Mouse (Mus musculus) Patski (cell line): ENCODE measurements around the gene Rasgef1b. TPM values are rescaled to one million over a fixed set of nuclear protein-coding genes. Genes with fewer than 3 reads are reported as not detected.
A peak's percentile ranks its signal among the peaks of the same experiment; 100 is the strongest.

Experiments used
- ATAC-seq: fragments of 100-300 bp; one replicate; pipeline ENCODE4 v1.8.0; 2021
- CTCF ChIA-PET: fragments of 350-600 bp; sonication (Branson Sonifier 250); formaldehyde crosslinking; loops from one replicate; lab custom pipeline; 2022; ENCODE audit warnings: inconsistent platforms; lab: Charles Lee
- POLR2A ChIA-PET: fragments of 350-600 bp; sonication (Branson Sonifier 250); formaldehyde crosslinking; loops from one replicate; lab custom pipeline; 2022; ENCODE audit warnings: antibody characterized with exemption, inconsistent platforms; lab: Charles Lee
- DNase-seq: peaks from one replicate; pipeline ENCODE4 v3.0.0-alpha.2; 2011; ENCODE audit warnings: low read depth, low spot score
- H3K27me3 ChIP-seq: fragments of 371-371 bp; one replicate; pipeline ENCODE4 v1.5.1; 2021
- CTCF ChIP-seq: fragments of 100-300 bp; IDR thresholded peaks from one replicate; pipeline ENCODE4 v1.5.1; 2021
- in situ Hi-C: fragments of 300-500 bp; cut with MboI; formaldehyde crosslinking; loops from 3 replicates; pipeline ENCODE4 v1.11.1; 2018; ENCODE audit warnings: low pct_unique_long_range_greater_than_20kb, mixed read lengths
- polyA plus RNA-seq: library from polyadenylated mRNA; unstranded; gene quantifications from one replicate; pipeline ENCODE4 v1.2.3, GENCODE M21; 2021

Rasgef1b gene
- polyA plus RNA-seq, 1 experiment from 2014 or later: 1.3 TPM

DNA sequence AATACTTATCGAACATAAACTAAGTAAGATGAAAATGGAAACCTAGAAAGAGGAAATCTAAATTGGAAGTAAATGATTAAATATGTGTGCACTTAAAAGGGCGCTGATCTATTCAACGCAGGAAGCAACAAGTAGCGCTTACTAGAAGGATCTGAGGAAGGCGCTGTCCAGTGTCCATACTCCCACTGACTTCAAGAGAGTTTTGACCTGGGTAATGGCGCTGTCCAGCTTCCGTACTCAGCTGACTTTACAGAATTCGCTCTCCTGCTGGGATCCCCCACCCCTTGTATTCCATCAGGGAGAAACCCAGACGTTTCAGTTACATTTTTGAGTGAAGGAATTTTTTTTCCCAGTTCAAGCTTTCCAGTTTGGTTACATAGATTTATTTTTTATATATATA is 144.6 kb downstream of the Rasgef1b start:
- H3K27me3 ChIP-seq: peaks cover 17% of the 10 kb centered on the region
- in situ Hi-C loops: loop anchor here (5.0 to 25.0 kb wide), 2 partner anchors 382 to 1247 kb away; partner anchors contain the start of gene Cfap299
- DNase-seq (no peak), ATAC-seq (no peak)
- no peak for TF ChIP-seq CTCF
- ChIA-PET POLR2A (no interaction called here), CTCF (interaction anchor here (0.8 kb wide), 1 partner anchor 115 kb away, joined by 3 read pairs; no protein-coding TSS in a partner anchor)

DNA sequence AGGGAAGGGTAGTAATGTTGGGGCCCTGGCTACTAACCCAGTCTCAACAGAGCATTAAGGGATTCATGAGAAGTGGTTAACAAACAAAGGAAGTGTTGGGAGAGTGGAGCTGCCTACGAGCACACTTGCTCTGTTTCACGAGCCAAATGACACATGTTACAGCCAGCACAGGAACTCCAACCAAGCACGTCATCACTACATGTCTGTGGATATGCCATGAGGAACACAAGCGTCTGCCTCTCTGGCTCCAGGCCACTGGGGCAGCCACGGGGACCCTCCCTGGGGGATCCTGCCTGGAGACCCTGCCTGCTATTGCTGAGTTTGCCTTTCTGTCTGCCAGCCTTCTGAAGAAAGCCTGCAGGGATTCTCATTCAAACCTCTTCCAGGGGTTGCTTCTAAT is 146.8 kb downstream of the Rasgef1b start:
- ChIA-PET POLR2A (no interaction called here), CTCF (interaction anchor here (1.5 kb wide), 1 partner anchor 380 kb away, joined by 3 read pairs; no protein-coding TSS in a partner anchor)
- DNase-seq (no peak), ATAC-seq (no peak)
- H3K27me3 ChIP-seq: peaks cover 14% of the 10 kb centered on the region
- in situ Hi-C loops: loop anchor here (5.0 to 25.0 kb wide), 2 partner anchors 380 to 1245 kb away; partner anchors contain the start of gene Cfap299
- no peak for TF ChIP-seq CTCF

DNA sequence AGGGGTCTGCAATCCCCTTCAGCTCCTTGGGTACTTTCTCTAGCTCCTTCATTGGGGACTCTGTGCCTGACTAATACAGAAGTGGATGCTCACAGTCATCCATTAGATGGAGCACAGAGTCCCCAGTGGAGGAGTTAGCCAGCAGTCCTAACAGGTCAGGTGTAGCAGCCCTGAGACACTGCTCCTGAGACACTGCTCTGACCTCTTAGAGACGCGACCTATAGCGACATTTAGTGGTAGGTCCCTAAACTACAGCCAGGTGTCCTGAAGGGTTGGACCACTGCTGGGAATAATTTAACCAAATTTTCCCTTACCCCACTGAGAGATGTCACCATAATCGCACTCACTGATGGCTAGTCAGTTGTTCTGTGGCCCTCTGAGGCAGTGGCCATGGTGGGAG is 150.2 kb downstream of the Rasgef1b start:
- TF ChIP-seq CTCF: peak; percentile 80
- POLR2A ChIA-PET: no interaction called here
- no peak for DNase-seq
- peaks cover 11% of the 10 kb centered on the region for H3K27me3 ChIP-seq
- in situ Hi-C loops: loop anchor here (25.0 kb wide), 1 partner anchor 1241 kb away; the partner anchor contains the start of gene Cfap299
- CTCF ChIA-PET: interaction anchor here (0.6 to 2.9 kb wide), 7 partner anchors 15 to 379 kb away, joined by 3 to 14 read pairs (median 6); no protein-coding TSS in a partner anchor
- ATAC-seq: peak; percentile 54

DNA sequence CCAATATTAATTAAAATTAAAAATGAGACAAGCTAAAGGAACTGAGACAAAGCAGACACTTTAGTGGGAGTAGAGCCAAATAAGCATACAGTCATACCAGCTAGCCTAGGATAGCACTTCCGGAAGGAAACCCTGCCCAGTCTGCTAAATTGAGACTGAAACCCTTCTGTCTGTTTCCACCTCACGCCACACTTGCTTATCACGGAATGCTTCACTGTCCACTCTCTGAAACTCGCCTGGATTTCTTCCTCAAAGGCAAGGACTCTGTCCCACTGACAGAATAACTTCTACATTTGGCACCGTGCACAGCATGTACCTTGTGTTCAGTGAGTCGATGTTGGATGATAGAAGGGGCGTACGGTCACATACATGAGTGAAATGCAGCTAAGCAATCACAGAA is 153.0 kb downstream of the Rasgef1b start:
- no peak for ATAC-seq
- POLR2A ChIA-PET: no interaction called here
- no peak for DNase-seq
- TF ChIP-seq CTCF: no peak
- peaks cover 4% of the 10 kb centered on the region for H3K27me3 ChIP-seq
- CTCF ChIA-PET: interaction anchor here (1.2 to 1.6 kb wide), 3 partner anchors 324 to 372 kb away, joined by 4 to 6 read pairs (median 4); no protein-coding TSS in a partner anchor
- in situ Hi-C loops: loop anchor here (25.0 kb wide), 1 partner anchor 1239 kb away; the partner anchor contains the start of gene Cfap299

DNA sequence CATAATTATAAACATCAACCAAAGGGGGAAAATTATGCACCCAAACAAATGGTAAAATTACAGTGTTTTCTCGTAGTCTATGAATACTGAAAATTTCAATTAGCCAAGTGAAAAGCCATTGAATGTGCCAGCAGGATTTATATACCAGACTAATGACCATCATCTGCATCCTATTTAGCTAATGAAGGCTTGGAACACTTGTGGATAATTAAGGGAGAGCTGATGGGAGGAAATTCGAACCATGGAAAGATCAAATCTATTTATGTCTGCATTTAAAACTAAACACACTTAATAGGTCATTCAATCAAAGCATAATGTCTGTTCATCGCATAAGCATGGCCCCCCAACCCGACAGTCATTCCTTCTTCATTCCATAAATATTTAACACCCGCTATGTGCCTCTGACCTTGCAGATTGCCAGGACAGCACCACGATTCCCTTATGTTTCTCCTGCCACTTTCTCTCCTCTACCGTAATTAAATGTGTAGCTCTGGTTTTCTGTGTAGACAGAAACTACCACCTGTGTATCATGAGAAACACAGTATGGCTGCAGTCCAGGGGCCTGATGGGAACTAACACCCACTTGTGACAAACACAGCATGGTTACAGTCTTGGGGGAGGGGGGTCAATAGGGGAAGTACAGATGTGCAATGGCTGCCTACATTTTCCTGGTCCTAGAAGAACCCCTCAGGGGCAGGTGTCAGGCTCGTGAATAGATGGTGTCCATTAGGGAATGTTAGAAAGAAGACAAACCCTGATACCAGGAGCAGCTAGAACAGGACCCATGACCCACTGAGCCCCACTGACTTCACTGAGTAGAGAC is 164.2 kb downstream of the Rasgef1b start:
- DNase-seq (no peak), ATAC-seq (no peak)
- no peaks in the 10 kb centered on the region for H3K27me3 ChIP-seq
- CTCF ChIA-PET: interaction anchor here (0.9 kb wide), 1 partner anchor 14 kb away, joined by 3 read pairs; no protein-coding TSS in a partner anchor
- POLR2A ChIA-PET: interaction anchor here (0.6 kb wide), 1 partner anchor 205 kb away, joined by 3 read pairs; no protein-coding TSS in a partner anchor
- no peak for TF ChIP-seq CTCF
- in situ Hi-C loops: no loop called here

DNA sequence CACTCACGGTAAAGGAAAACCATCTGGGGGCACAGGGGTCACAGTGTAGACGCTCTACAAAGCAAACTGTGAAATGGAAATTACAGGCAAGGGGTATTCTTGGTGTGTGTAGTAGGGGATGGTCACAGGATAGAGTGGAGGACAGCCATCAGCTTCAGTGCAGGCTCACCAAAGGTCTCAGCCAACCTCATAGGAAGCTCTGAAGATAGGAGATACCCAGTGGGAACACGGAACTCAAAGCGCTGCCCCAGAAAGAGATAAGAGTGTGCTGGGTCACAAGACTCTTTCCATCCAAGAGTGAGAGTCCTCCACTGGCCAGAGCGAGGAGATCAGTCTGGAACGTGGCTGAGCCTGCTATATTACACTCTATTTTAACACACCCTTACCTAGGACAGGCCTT is 166.8 kb downstream of the Rasgef1b start:
- H3K27me3 ChIP-seq: peaks cover 4% of the 10 kb centered on the region
- no peak for ATAC-seq
- no peak for DNase-seq
- in situ Hi-C loops: no loop called here
- POLR2A ChIA-PET: no interaction called here
- CTCF ChIA-PET: no interaction called here
- TF ChIP-seq CTCF: no peak

DNA sequence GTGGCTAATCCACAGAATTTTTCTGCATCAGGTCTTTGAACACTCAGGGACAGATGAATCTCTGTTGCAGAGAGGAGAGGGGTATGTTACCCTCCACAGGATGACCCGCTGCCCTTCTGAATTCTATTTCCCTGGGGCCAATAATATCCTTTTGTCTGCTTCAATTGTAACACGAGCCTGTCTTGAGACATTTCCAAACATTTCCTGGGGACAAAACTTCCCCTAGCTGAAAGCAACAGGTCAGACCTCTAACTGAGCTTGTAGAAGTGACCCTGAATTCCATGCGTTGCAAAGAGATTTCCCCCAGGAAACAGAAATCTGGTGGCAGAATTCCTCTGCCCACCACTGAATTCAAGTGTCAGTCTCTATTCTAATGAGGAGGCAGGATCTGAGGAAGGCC is 169.1 kb downstream of the Rasgef1b start:
- TF ChIP-seq CTCF: no peak

DNA sequence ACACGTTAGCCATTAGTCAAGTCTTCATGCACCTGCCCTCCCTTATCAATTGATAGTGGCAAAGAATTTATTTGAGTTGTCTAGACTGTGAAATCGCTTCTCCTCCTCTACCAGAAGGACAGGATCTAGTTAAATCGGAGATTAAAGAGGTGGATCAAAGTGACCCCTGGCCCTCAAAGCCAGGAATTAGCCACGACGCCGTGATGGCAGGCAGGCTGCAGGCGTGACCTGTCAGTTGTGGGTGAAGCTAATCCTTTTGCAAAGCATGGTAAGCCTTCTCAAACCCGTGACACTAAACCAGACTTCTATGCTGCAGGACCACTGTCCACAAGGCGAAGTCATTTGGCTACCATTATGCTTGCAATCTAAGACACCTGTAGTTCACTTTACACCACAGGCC is 170.6 kb downstream of the Rasgef1b start:
- CTCF ChIA-PET: no interaction called here
- DNase-seq (no peak), ATAC-seq (no peak)
- peaks cover 4% of the 10 kb centered on the region for H3K27me3 ChIP-seq
- in situ Hi-C loops: no loop called here
- POLR2A ChIA-PET: no interaction called here
- no peak for TF ChIP-seq CTCF

More for the DNA sequence above, 169.1 kb downstream of the Rasgef1b start:
- POLR2A ChIA-PET: no interaction called here
- ATAC-seq: no peak
- H3K27me3 ChIP-seq: peaks cover 4% of the 10 kb centered on the region
- CTCF ChIA-PET: no interaction called here
- in situ Hi-C loops: no loop called here
- no peak for DNase-seq

DNA sequence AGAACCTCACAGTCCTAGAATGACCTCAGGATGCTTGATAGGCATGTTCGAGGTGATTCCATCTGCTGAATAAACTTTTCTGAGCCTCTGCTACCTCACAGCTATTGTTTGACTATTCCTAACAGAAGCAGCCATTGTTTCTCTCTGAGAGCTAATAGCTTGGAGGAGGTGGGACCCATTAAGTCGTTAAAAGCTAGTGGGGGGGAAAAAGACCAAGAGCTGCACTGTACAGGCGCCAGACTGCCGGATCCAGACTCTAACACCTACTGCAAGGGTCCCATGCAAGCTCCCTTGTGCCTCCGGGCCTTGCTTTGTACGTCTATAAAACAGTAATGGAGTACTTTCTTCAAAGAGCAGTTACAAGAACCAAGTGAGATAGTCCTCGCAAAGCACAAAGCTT is 176.2 kb downstream of the Rasgef1b start:
- in situ Hi-C loops: no loop called here
- ATAC-seq: no peak
- ChIA-PET CTCF (interaction anchor here (0.7 kb wide), 1 partner anchor 18 kb away, joined by 3 read pairs; no protein-coding TSS in a partner anchor), POLR2A (no interaction called here)
- H3K27me3 ChIP-seq: no peaks in the 10 kb centered on the region
- no peak for TF ChIP-seq CTCF
- no peak for DNase-seq

DNA sequence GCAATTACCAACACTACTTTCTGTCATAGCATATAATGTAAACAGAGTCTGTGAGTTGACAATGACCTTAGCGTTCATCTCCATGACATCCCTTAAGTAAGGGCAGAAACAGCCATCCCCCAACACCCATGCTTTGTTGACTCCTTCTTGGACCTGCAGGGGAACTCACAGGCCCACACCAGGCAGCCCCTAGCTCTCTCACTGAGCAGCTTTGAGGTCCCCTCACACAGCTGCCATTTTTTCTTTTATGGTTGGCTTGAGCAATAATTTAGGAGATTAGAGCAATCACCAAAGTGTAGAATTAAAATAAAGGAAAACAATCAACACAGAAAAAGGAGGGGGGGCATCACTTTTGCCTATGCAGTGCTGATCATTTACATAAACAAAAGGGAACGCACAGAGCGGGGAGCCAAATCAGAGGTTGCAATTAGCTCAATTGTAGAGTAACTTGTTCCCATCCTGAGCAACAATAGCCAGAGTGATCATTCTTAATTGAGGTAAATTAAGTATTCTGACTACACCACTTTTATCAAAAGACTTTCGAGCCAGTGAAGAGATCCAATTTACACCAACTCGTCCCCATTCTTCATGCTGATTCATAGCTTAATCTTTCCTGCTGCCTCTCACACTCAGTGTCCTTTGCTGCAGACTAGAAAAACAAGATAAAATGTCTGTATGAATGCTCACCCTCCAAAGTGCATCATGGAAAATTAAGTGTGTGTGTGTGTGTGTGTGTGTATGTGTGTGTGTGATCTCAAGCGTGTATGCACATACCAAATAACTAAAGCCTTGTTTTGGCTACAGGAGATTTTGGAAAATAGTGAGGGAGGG is 184.0 kb downstream of the Rasgef1b start:
- in situ Hi-C loops: no loop called here
- TF ChIP-seq CTCF: no peak
- ChIA-PET POLR2A (no interaction called here), CTCF (interaction anchor here (1.0 kb wide), 1 partner anchor 24 kb away, joined by 3 read pairs; no protein-coding TSS in a partner anchor)
- DNase-seq (no peak), ATAC-seq (no peak)
- H3K27me3 ChIP-seq: peaks cover 4% of the 10 kb centered on the region
